Mouse (Mus musculus) ovary, postnatal 14 days (tissue): ENCODE results near the gene Gm5934.
"Not testable (repeated sequence)": the region's sequence is repeated elsewhere in the genome, so short reads cannot be mapped to it uniquely, and the experiment has no call there.

Experiments used
- DNase-seq: peaks from one replicate; pipeline ENCODE4 v3.0.0; 2022; ENCODE audit warnings: low spot score

Gm5934 gene

DNA sequence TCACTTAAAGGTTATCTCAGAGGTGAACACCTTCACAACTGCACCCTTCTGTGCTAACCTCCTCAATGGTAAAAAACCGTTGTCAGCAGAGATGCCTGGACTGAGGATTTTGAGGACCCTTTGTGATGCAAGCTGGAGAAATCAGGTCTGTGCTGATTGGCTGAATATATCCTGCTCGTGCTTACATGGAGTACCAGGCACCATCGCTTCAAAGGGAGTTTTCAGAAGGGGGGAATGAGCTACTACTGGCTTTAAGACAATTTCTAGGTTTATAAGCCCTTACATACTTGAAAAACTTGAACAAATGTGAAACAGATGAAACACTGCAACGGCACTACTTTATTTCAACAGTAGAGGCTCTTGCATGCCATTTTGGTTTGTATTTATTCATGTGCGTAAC, at the start of gene Gm5934:
TSS of gene Gm5934 (minus strand) at position 101 of the 400 bp plus-strand sequence.
- not testable (repeated sequence) for DNase-seq
